Mouse (Mus musculus) gastrocnemius, postnatal 36 days (tissue): Measurements from ENCODE around the gene Stt3b. TPM values are rescaled to one million over a fixed set of nuclear protein-coding genes. Genes with fewer than 3 reads are reported as not detected.

Source experiments
- DNase-seq, 2 experiments: peaks; one replicate each; pipeline ENCODE4 v3.0.0; 2022
- intact Hi-C: fragments of 180-260 bp; cut with DNase I; formaldehyde crosslinking; loops from one replicate; pipeline ENCODE4 v1.15.1; 2025
- long read RNA-seq, 2 experiments: library from polyadenylated mRNA; stranded (forward); transcript quantifications; one replicate each; pipeline ENCODE4 v2.0.0; 2021
- total RNA-seq, 2 experiments: library from RNA; stranded (reverse); gene quantifications; 2 replicates each; pipeline ENCODE4 v1.2.3; 2021

Stt3b gene
- 10 to 100 TPM; 67.9 to 78.6 TPM for total RNA-seq
- long read RNA-seq, experiment 1, full-length matches to known transcripts: 29 of 42 reads
- long read RNA-seq, experiment 1, partial matches to known transcripts: 3 of 42 reads
- long read RNA-seq, experiment 1, other reads (novel, unspliced or antisense): 10 of 42 reads
- long read RNA-seq, experiment 2, full-length matches to known transcripts: 20 of 34 reads
- long read RNA-seq, experiment 2, partial matches to known transcripts: 3 of 34 reads
- long read RNA-seq, experiment 2, other reads (novel, unspliced or antisense): 11 of 34 reads

DNA sequence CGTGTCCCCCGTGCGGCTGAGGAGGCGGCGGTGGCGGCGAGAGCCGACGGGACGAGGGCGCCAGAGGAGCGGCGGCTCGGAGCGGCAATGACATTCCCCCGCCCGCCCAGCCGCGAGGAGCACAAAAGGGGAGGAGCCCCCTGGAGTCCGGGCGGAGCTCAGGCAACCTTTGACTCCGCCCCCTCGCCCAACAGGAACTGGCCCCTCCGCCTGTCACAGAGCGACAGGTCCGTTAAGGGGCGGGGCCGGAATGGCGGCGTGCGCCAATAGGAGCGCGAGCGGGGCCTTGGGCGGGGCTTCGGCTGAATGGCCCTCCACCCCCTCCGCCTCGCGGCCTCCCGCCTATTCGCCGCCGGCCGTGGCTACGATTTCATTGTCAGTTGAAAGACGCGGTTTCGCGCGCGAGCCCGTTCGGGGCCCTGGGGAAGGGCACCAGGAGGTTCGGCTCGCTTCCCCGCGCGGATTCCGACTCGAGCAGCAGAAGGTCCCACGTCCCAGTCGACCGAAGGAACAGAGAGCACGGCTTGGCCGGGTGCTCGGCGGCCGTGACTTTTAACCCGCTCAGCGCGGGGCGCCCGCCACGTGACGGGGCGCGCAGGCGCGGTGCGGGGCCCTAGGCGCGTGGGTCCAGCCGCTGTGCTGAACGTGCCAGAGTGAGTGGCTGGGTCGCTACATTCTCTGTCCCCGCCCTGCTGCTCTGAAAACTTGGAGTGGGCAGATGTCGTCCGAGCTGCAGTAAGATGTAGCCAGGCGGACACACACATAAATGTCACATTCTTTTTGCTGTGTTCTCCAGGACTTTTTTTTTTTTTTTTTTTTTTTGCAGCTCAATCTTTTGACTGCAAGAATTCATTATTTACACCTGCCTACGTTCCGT is at the start of gene Stt3b:
TSS of gene Stt3b (minus strand) at position 76 of the 877 bp plus-strand sequence.
- intact Hi-C loops: no loop called here
- peak; percentile 99 to 100 for DNase-seq

DNA sequence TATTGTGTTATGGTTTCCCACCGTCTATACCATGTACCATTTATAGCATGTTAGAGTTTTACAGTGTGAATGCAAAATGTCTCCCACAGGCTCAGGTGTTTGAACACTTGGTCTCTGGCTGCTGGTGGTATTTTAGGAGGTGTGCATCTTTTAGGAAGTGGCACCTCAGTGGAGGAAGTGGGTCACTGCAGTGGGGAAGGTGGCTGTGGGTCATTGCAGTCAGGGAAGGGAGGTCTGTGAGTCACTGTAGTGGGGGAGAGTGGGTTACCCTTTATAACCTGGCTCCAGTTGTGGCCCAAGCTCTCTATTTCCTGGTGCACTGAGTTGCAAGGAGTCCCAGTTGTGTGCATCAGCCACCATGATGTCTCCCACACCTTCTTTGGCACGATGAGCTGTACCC is 48.2 kb upstream of the Stt3b start:
- no peak for DNase-seq
- intact Hi-C loops: no loop called here

DNA sequence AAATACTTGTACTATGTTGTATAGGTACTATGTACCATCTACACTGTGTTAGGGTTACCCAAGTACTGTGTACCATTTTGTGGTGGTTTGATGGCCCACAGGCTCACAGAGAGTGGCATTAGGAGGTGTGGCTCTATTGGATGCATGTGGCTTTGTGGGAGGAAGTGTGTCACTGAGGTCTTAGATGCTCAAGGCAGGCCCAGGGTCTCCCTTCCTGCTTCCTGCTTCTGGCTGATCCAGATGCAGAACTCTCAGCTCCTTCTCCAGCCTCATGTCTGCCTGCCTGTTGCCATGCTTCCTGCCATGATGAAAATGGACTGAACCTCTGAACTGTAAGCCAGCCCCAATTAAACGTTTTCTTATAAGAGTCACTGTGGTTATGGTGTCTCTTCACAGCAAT is 47.8 kb upstream of the Stt3b start:
- DNase-seq: no peak
- intact Hi-C loops: no loop called here

DNA sequence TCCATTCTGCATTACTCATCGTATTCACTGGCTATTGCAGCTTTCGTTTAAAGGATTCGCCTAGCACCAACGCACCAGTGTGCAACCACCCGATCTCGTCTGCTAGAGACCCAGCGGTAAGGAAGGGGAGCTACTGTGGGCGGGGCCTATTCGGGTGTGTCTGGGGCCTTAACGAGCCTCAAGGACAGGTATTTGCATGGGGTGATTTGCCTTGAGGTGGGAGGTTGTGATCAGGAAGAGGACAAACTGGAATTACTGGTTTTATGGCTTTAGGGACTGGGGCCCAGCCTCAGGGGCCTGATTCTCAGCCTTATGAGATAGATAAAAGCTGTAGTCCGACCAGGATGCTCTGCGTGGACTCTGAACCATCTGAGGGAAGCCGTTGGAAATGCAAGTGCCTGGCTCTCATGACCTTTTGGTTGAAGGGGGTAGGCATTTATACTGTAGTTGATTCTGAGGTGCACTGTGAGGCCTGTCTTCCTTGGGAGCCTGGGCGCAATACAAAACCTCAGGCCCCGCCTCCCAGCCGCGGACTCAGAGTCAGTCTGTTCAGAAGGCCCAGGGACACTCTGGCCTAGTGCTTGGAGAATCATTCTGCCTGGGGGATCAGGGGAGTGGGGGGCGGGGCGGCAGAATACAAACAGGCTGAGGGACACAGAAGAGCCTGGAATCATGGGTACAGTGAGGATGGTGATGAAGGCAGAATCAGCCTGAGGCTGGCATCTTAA is 46.7 kb upstream of the Stt3b start:
- intact Hi-C loops: no loop called here
- no peak for DNase-seq

DNA sequence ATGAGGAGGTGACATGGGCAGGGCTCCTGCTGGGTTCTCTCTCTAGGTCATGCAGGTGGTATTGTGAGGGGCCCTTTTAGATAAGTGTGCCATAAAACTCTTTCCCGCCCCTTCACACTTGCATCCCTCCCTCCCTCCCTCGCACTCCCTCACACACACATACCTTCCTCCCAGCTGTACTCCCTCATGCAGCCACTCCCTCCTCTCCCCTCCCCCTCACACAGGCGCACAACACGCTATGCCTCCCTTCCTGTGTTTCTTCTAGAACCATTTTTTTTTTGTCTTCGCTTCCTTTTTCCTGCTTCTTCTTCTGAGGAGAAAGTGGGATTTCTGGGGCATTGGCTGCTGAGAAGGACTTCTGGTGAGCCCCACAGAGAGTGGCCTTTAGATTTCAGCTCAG is 45.8 kb upstream of the Stt3b start:
- no peak for DNase-seq
- intact Hi-C loops: no loop called here

DNA sequence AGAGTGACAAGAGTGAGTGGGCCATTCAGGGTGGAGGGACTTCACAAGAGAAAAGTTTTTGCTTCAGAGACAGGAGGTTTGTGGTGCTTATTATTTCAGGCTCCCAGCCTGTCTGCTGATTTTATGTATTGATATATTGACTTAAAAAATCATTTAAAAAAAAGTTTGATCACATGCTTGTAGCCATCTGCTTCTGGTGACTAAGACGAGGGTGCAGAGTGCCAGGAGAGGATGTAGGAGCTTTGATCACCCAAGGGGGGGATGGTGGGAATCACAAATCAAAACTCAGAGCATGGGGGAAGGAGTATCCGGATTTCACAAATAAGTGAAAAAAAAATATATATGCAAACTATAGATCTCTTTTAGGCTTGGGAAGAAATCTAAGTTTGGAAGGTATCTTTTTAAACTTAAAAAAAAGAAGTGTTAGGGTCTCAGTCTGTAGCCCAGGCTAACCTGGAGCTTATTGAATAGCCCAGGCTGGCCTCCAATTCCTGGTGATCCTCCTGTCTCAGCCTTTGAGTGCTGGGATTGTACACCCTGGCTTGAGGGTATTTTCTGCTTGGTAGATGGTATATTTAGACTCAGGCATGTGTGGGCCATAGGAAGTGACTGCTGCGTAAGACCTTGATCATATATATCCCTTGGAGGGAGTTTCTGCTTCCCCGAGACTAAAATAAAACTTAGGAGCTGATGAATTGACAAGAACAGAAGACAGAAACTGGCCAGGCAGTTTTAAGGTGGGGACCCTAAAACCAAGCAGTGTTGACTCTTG is 39.7 kb upstream of the Stt3b start:
- intact Hi-C loops: no loop called here

DNA sequence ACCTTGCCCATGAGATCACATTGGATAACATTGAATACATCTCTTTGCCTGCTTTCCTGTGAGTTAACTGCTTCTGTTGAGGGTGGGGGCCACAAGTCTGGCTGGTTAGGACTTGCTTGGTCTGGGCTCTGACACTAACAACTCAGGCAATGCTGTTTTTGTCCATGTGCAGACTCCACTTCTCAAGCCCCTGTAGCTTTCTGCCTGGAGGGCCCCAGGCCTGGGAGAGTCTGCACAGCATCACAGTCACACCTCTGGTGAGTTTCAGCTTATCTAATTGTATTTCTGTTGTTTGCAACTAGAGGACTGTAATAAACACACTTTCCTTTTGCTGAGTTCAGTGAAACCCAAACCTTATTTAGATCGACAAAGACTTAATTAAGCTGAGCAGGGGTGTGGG is 38.9 kb upstream of the Stt3b start:
- intact Hi-C loops: no loop called here
- DNase-seq: no peak

More for the DNA sequence above, 39.7 kb upstream of the Stt3b start:
- DNase-seq: no peak

DNA sequence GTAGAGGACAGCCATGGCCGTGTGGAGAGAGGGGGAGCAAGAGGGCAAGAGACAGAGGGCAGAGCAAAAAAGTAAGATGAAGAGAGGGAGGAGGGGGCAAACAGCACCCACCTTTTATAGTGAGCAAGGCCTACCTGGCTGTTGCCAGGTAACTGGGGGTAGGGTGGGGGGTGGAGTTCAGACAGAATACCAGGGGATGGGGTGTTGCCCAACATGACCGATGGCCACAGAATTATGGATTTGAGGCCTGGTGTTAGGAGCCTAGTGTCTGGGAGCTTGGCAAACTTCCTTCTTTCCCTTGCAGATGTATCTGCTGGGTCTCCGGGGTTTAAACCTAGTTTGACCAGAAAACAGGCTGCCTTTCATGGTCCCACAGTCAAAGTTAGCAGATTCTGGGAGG is 34.7 kb upstream of the Stt3b start:
- intact Hi-C loops: no loop called here

DNA sequence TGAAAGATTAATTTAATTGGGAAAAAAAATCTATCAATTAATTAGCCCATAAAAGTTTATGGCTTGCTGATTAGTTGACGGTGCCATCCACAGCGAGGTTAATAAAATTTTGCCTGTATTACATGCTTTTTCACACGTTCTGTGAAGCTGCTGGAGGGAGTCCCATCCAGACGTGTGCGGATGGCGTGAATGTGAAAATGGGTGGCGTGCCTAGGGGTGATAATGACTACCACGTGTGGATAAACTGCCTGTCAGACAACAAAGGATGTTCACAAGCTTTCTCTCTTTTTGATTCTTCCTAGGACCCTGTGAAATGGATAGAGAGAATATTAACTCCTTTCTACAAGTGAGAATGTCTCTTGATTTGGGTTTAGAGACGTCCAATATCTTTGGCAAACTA is 31.4 kb upstream of the Stt3b start:
- no peak for DNase-seq
- intact Hi-C loops: no loop called here

More for the DNA sequence above, 34.7 kb upstream of the Stt3b start:
- no peak for DNase-seq

DNA sequence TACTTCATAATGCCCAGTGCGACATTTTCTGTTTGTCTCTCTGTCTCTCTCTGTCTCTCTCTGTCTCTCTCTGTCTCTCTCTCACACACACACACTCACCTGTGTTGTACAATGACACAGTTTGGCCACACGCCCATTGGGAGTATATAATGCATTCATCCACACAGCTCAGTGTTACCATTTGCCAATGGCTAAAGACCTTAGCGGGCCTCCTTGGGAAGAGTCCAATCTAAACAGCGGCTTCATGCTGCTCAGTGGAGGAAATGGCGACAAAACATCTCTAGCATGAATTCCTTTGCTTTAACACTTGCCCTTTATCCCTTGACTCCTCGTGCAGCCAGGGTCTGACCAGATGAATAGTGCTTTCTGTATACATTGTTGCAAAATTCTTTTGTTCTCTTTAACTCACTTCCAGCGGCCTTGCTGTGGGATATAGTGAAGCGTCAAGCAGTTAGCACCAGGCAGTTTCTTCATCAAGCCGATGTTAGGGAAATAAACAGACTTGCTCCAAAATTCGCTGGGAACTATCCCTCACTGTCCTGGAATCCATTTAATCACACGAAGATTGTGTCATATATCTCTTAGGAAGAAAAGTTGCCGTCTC is 30.1 kb upstream of the Stt3b start:
- intact Hi-C loops: no loop called here
- no peak for DNase-seq

DNA sequence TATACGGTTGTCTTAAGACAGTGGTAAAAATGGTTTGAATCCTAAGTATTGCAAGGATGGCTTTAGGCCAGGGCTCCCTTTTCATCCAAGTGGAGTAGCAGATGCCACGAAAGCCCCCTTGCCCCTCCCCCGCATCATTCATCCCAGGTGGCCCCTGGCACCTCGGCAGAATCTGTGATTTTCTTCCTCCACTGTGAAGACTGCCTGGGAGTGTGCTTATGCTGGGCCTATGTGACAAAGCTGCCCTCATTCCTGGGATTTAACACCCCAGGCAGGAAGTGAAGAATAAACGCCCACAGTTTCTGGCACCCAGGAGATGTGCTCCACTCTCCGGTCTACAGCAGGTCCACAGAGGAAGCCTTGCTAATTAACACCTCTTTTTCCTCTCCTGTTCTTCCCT is 28.6 kb upstream of the Stt3b start:
- DNase-seq: no peak
- intact Hi-C loops: no loop called here

DNA sequence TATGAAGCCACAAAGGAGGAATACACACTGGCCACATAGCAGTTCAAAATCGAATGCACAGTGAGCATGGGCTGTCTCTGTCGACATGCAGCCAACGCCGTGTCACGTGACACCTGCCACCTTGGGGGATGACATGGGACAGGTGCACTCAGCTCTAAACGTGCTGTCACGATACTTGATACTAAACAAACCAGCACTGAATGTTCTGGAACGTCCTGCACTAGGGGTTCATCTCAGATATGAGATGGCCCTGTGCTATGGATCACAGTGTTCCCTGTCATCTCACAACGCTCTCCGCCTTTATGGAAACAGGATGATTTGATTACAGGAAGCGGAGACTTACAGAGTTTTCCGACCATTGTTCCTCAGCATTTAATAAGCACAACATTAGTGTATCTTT is 22.8 kb upstream of the Stt3b start:
- peak in 1 of 2 experiments; percentile 46 for DNase-seq
- intact Hi-C loops: no loop called here

DNA sequence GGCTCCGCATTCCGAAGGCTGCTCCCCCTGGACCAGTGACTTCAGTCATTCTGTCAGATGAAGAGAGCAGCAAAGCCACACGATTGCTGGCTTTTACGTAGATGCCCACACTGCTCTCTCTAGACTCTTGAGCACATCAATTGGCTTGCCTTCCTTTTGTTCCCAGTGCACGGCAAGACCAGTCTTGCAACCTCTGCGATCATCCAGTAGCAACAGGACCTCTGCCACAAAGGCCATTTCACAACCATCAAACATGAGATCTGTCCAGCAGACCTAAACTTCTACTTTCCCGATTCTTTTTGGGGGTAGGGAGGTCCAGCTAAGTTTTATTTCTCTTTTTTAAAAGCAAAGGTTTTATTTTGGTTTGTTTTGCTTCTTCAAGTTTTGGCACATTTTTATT is 22.1 kb upstream of the Stt3b start:
- DNase-seq: no peak
- intact Hi-C loops: no loop called here

DNA sequence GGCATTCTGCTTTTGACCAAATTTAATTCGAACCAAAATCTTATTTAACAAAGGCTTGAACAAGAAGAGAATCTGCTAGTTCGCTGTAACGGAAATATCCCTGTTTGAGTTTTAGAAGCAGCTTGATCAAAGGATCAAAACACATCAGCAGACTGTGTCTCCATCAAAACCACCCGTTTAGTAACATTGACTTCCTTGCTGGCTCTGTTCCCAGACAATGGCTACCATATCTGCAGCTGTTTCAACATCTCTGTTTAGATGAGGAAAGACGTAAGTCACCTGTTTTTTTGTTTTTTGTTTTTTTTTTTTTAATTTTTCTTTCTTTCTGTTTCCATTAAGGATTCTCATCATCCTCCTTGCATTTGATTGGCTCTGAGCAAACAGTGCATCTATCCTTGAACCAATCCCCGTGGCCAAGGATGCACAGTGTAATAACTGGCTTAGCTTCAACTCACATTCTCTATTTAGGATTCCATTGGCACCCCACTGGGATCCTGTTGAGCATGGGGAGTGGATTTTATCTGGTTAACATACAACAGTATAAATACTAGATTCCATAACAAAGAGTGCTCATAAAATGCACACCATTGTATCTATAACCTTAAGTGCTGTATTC is 20.7 kb upstream of the Stt3b start:
- intact Hi-C loops: no loop called here
- DNase-seq: no peak

DNA sequence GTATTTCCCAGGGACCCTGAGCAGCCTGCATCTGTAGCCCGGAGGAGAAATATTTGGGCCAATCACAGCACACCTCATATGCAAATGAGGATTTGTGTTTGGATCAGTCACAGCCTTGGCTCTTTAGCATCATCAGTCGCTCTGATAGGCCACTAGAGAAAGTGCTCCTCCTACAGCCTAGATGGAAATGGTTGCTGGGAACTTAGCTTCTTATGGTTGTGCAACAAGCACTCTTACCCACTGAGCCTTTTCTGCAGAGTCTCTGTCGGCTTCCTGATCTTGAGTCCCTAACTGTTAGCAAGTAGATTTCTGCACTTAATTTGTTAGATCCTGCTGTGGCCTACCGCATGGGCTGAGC is 16.3 kb upstream of the Stt3b start:
- intact Hi-C loops: no loop called here

DNA sequence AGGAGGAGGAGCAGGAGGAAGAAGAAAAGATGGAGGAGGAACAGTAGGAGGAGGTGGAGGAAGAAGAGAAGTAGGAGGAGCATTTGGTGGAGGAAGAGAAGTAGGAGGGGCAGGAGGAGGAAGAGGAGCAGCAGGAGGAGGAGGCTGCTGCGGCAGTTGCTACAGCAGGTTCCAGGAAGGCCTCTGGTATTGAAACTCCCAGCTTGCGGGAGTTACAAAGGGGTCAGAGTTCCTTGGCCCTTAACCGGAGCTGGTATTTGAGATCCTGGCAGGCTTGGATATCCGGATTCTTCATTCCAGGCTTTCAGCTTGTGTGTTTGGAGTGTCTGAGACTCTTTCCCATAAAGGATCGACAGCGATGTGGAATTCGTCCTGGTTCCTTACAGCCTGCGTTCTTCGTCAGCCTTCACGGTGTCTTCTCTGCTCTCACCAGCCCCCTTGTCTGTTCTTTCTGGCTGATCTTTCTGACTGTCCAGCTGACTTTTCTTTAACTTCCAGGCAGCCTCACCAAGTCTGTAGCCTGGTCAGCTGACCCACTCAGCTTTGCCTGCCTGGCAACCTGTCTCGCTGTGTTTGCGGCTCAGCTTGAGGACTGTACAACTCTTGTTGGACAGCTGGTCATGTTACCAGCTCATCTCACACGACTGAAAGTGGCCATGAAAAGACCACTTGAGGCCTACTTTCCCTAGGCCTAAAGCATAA is 15.8 kb upstream of the Stt3b start:
- intact Hi-C loops: no loop called here
- DNase-seq: no peak

More for the DNA sequence above, 16.3 kb upstream of the Stt3b start:
- DNase-seq: no peak

DNA sequence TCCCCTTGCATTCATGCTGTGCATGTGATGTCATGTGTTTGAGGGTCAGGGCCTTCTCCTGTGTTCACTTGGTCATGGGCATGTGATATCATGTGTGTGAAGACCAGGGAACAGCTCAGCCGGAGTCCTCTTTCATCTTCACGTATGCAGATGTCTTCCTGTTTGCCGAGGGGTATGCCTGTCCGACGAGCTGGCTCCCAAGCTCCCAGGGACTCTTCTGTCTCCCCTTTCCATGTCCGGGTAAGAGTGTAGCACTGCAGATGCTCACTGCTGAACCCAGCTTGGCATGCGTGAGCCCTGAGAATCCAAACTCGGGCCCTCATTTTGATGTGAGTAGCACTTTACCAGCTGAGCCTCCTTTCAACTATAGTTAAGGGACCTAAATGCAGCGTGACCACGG is 13.4 kb upstream of the Stt3b start:
- no peak for DNase-seq
- intact Hi-C loops: no loop called here

DNA sequence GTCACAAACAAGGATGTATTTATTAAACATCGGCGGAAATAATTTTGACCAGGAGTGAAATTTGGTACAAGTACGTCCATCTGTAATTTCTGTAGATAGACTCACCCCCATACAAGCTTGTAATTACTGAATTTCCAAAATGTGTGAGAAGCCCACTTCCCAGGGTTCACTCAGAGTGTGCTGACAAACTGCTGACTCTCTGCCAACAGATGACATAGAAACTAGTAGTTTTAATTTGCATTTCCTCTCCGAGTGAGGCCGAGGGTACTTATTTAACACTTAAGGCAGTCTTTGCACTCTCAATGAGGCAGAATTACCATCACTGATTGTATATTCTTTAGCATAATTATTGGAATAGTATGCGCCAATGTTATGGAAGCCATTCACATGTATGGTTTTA is 12.2 kb upstream of the Stt3b start:
- DNase-seq: no peak
- intact Hi-C loops: no loop called here

DNA sequence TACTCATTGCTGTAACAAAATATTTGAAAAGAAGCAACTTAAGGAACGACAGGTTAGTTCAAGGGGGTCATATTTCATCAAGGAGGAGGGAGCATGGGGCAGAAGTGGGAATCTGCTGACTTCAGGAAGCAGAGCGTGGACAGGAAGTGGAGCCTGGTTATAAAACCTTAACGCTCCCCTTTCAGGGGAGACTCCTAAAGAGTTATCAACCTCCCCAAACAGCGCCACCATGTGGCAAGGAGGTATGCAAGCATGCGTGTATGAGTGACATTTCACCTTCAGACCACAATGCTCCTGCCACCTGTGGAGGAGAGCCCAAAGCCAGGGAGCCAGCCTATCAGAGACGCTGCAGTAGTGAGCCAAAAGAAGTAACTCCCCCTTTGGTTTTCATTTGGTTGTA is 10.8 kb upstream of the Stt3b start:
- DNase-seq: no peak
- intact Hi-C loops: no loop called here
